ENCODE assay signal across 9 mouse cellular contexts in the genomic region with DNA sequence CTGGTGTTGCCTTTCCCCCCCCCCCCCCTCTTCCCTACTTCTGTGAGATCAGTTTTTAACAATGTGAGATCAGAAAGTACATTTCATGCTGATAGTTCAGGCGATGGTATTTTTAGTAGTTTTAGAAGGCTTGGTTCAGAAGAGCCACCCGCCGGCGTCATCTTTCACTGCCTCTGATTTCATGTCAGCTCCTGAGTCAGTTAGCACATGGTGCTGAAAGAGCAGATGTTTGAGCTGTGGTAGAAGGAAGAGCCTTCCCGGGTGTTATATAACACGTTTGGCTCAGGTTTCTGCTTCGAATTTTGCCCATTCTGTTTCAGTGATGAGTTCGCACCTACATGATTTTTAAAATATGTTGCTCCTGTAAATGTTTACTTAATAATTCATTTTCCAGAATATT.
A peak's percentile ranks its signal among the peaks of the same experiment; 100 is the strongest.
DNase-seq lines count a peak whose midpoint lies in the region; ATAC-seq lines count a peak whose summit lies in the region.
"Had no signal": no experiment of that assay in that cellular context is flagged by ENCODE, and none has a peak within 500 bp of the region (broad histone marks: within the 10 kb centered on the region; RNA-seq: fewer than 3 reads in every experiment).

No protein-coding gene starts in this region.

- H3K4me3 ChIP-seq in heart, embryonic 12.5 days, result no peak overlapping the region
- H3K4me3 ChIP-seq in embryonic facial prominence, embryonic 12.5 days, result no peak overlapping the region
- H3K4me3 ChIP-seq: neural tube, embryonic 13.5 days had no signal

- peak overlapping the region; percentile 27; the same call in 1 of the 2 replicates for H3K27ac ChIP-seq in heart, embryonic 12.5 days (ENCODE audit: poor library complexity, severe bottlenecking)
- H3K27ac ChIP-seq in embryonic facial prominence, embryonic 12.5 days, result no peak overlapping the region
- H3K27ac ChIP-seq: neural tube, embryonic 13.5 days had no signal

- H3K9ac ChIP-seq in heart, embryonic 12.5 days, result no peak overlapping the region
- no peak overlapping the region for H3K9ac ChIP-seq in embryonic facial prominence, embryonic 12.5 days
- H3K9ac ChIP-seq: neural tube, embryonic 13.5 days had no signal

- H3K27me3 ChIP-seq in heart, embryonic 12.5 days (replicated peaks), result no peaks in the 10 kb centered on the region
- H3K27me3 ChIP-seq in embryonic facial prominence, embryonic 12.5 days, result no peaks in the 10 kb centered on the region
- H3K27me3 ChIP-seq: neural tube, embryonic 13.5 days had no signal

- H3K4me1 ChIP-seq in heart, embryonic 12.5 days (replicated peaks), result peaks cover 38% of the 10 kb centered on the region
- peaks cover 15% of the 10 kb centered on the region; the same call in 1 of the 2 replicates for H3K4me1 ChIP-seq in embryonic facial prominence, embryonic 12.5 days
- H3K4me1 ChIP-seq: neural tube, embryonic 13.5 days had no signal

- H3K36me3 ChIP-seq in heart, embryonic 12.5 days, result no peaks in the 10 kb centered on the region
- no peaks in the 10 kb centered on the region for H3K36me3 ChIP-seq in embryonic facial prominence, embryonic 12.5 days
- H3K36me3 ChIP-seq: neural tube, embryonic 13.5 days had no signal

- 15% methylated on average over 8 of the region's 8 CpGs for WGBS in heart, embryonic 12.5 days
- WGBS in embryonic facial prominence, embryonic 12.5 days, result 41% methylated on average over 8 of the region's 8 CpGs

- H3K9me3 ChIP-seq in heart, embryonic 12.5 days (replicated peaks), result no peaks in the 10 kb centered on the region
- H3K9me3 ChIP-seq in embryonic facial prominence, embryonic 12.5 days, result no peaks in the 10 kb centered on the region
- H3K9me3 ChIP-seq: neural tube, embryonic 13.5 days had no signal

- H3K4me2 ChIP-seq in heart, embryonic 12.5 days, result peak overlapping the region; percentile 21; the same call in 1 of the 2 replicates
- no peak overlapping the region for H3K4me2 ChIP-seq in embryonic facial prominence, embryonic 12.5 days (replicated peaks)
- H3K4me2 ChIP-seq: neural tube, embryonic 13.5 days had no signal

- no peak for ATAC-seq in heart, embryonic 12.5 days (ENCODE audit: insufficient number of reproducible peaks, low FRiP score)
- 0 out of 2 replicates have a peak, but pooled peaks have one; percentile 47 for ATAC-seq in embryonic facial prominence, embryonic 12.5 days (ENCODE audit: insufficient number of reproducible peaks, insufficient read depth, low FRiP score, low TSS enrichment)

- DNase-seq in heart, adult 8-10 months (ENCODE audit: low spot score), result no peak
- peak; percentile 96 for DNase-seq in brain, adult 2 months (ENCODE audit: low read depth, low spot score)
- peak; percentile 75 to 83 for DNase-seq in left cerebral cortex, adult 9 months (ENCODE audit: low spot score in 2 of 2)
- DNase-seq in thymus, postnatal 25 days, result peak; percentile 52
- no peak for DNase-seq in testis, postnatal 10 days (ENCODE audit: low spot score)
- no peak for DNase-seq in spleen, postnatal 10 days (ENCODE audit: low spot score in 2 of 2)

Comparison
In these comparisons a context has a peak if more than half of its experiments do, and no peak if none do; other contexts are left out.
1. DNase-seq: peak in brain, adult 2 months (single experiment), left cerebral cortex, adult 9 months (2 of 2) and thymus, postnatal 25 days (single experiment); none in heart, adult 8-10 months (single experiment), testis, postnatal 10 days (single experiment) and spleen, postnatal 10 days (0 of 2).